Mouse (Mus musculus) ovary, adult 10 weeks (tissue): ENCODE data around the gene Chmp2a. TPM values are rescaled to one million over a fixed set of nuclear protein-coding genes. Genes with fewer than 3 reads are reported as not detected.

Experiments used
- polyA plus RNA-seq: library from polyadenylated mRNA; stranded (reverse); fragments of 350-450 nt; fragmentation: Illumina TruSeq; extraction: RNeasy Lipid Tissue Mini Kit (QIAGEN cat#74804); gene quantifications from one replicate; pipeline ENCODE4 v1.2.3, GENCODE M21; 2014

Chmp2a gene
- 69.3 TPM for polyA plus RNA-seq

GRCm38 (mm10) chr7:13034148-13034977, at the start of gene Chmp2a:
Gene Chmp2a, minus strand, starts transcription at chr7:13034807.

GRCm38 (mm10) chr7:13054287-13055010, 19.8 kb upstream of the Chmp2a start, which contains the start of gene Mzf1:
Gene Mzf1, minus strand, starts transcription at chr7:13054764.

GRCm38 (mm10) chr7:13037901-13038555, 3.4 kb upstream of the Chmp2a start, which contains the start of gene Ube2m:
Gene Ube2m, minus strand, starts transcription at chr7:13038275.

GRCm38 (mm10) chr7:13010005-13010908, 24.4 kb downstream of the Chmp2a start, which contains the start of gene Zbtb45:
Gene Zbtb45, minus strand, starts transcription at chr7:13010034.

GRCm38 (mm10) chr7:12998851-12999250, 35.8 kb downstream of the Chmp2a start, which contains the start of gene Trim28:
Gene Trim28, plus strand, starts transcription at chr7:12999114.

GRCm38 (mm10) chr7:12998053-12998452, 36.6 kb downstream of the Chmp2a start, which contains the start of gene Slc27a5:
Gene Slc27a5, minus strand, starts transcription at chr7:12998192.

Other genes with a start within 250 kb of the Chmp2a start
- 5.4 TPM for gene Zscan18, start 231.2 kb downstream of the Chmp2a start, polyA plus RNA-seq
- 41.2 TPM for gene Zfp329, start 215.9 kb downstream of the Chmp2a start, polyA plus RNA-seq
- 38.6 TPM for gene Zfp110, start 200.0 kb downstream of the Chmp2a start, polyA plus RNA-seq
- gene Zfp128, start 153.6 kb downstream of the Chmp2a start, polyA plus RNA-seq, result 16.4 TPM
- 8.3 TPM for gene Zscan22, start 137.0 kb downstream of the Chmp2a start, polyA plus RNA-seq
- gene Rps5, start 112.5 kb downstream of the Chmp2a start, polyA plus RNA-seq, result 21.9 TPM
- gene Rnf225, start 107.4 kb downstream of the Chmp2a start, polyA plus RNA-seq, result 0.17 TPM
- 5.0 TPM for gene Zfp324, start 69.0 kb downstream of the Chmp2a start, polyA plus RNA-seq
- 4.0 TPM for gene Zfp446, start 57.0 kb downstream of the Chmp2a start, polyA plus RNA-seq
- not detected for gene Slc27a5, start 36.6 kb downstream of the Chmp2a start, polyA plus RNA-seq
- 46.6 TPM for gene Trim28, start 35.7 kb downstream of the Chmp2a start, polyA plus RNA-seq
- gene Zbtb45, start 24.8 kb downstream of the Chmp2a start, polyA plus RNA-seq, result 0.71 TPM
- 71.0 TPM for gene Ube2m, start 3.5 kb upstream of the Chmp2a start, polyA plus RNA-seq
- 0.46 TPM for gene Mzf1, start 20.0 kb upstream of the Chmp2a start, polyA plus RNA-seq
- not detected for gene Vmn1r85, start 60.4 kb upstream of the Chmp2a start, polyA plus RNA-seq
- gene Vmn1r86, start 85.1 kb upstream of the Chmp2a start, polyA plus RNA-seq, result not detected
- gene Vmn1r87, start 105.3 kb upstream of the Chmp2a start, polyA plus RNA-seq, result not detected
- gene Vmn1r88, start 124.8 kb upstream of the Chmp2a start, polyA plus RNA-seq, result 0.09 TPM
- not detected for gene Vmn1r89, start 178.2 kb upstream of the Chmp2a start, polyA plus RNA-seq
- 31.7 TPM for gene Lig1, start 242.5 kb upstream of the Chmp2a start, polyA plus RNA-seq
- 8.6 TPM for gene Zswim9, start 243.9 kb upstream of the Chmp2a start, polyA plus RNA-seq